Mouse (Mus musculus) megakaryocyte, embryonic 14.5 days (primary cell): Measurements from ENCODE around the gene Lag3.

Experiments used
- FLI1 ChIP-seq: IDR thresholded peaks from 2 replicates; pipeline ENCODE4 v1.6.1; 2012; ENCODE audit warnings: low read length, inconsistent platforms, mixed read lengths
- GATA1 ChIP-seq: IDR thresholded peaks from 3 replicates; pipeline ENCODE4 v1.6.1; 2012; ENCODE audit warnings: mixed read lengths, low read length, inconsistent platforms, borderline replicate concordance

- TF ChIP-seq GATA1 (no peak), FLI1 (no peak)
These were observed 10.6 kb downstream of the Lag3 start for GRCm38 (mm10) chr6:124900801-124901480.
